Mouse (Mus musculus) olfactory bulb, adult 2 months (tissue): ENCODE results near the gene Rufy3. TPM values are rescaled to one million over a fixed set of nuclear protein-coding genes. Genes with fewer than 3 reads are reported as not detected.

ENCODE experiments used
- H3K27ac ChIP-seq: fragments of 200-500 bp; 2 replicates; pipeline ENCODE4 v1.5.1; 2012; ENCODE audit warnings: low read depth, low read length; ENCODE audit not compliant: insufficient read depth
- H3K4me1 ChIP-seq: fragments of 200-500 bp; 2 replicates; pipeline ENCODE4 v1.6.1; 2012; ENCODE audit warnings: low read length; ENCODE audit not compliant: control insufficient read depth, insufficient read depth
- H3K4me3 ChIP-seq: fragments of 200-500 bp; 2 replicates; pipeline ENCODE4 v1.5.1; 2012; ENCODE audit warnings: mild to moderate bottlenecking, low read depth, low read length, moderate library complexity; ENCODE audit not compliant: insufficient read depth
- CTCF ChIP-seq: fragments of 200-500 bp; IDR thresholded peaks from 2 replicates; pipeline ENCODE4 v1.5.1; 2012; ENCODE audit warnings: low read depth, mild to moderate bottlenecking, low read length, moderate library complexity; ENCODE audit not compliant: insufficient read depth
- POLR2A ChIP-seq: fragments of 200-500 bp; IDR thresholded peaks from 2 replicates; pipeline ENCODE4 v1.6.1; 2012; ENCODE audit warnings: mild to moderate bottlenecking, low read depth, low read length, moderate library complexity; ENCODE audit not compliant: insufficient read depth
- WGBS: fragments of 180-500 bp; shearing (Covaris S2); methylation state at CpG from one replicate; pipeline ENCODE4 v1.1.7; 2018; 5-methylcytosine and 5-hydroxymethylcytosine counted together
- polyA plus RNA-seq: library from polyadenylated mRNA; stranded (reverse); fragments of >200 nt; gene quantifications from 2 replicates; pipeline ENCODE4 v1.2.4, GENCODE M21; 2012; ENCODE audit warnings: low replicate concordance; ENCODE audit not compliant: missing spikeins, insufficient read depth, insufficient read length

Rufy3 gene
- polyA plus RNA-seq, 1 experiment = 110 TPM

DNA sequence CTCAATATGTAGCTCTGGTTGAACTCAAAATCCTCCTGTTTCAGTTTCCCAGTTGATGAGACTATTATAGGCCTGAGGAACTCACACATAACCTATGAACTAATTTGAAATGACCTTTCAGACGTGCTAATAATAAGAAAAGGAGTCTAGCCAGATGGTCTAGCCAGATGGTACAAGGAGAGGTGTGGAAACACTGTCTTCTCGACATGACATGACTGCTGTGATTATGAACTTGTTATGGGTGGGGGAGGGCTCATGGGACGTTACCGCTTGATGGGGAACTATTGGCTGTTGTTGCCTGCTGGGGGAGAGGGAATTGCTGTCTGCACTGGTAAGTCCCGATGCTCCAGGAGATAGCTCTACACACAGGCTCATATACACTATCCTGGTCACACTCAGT is 132.5 kb downstream of the Rufy3 start:
- Histone ChIP-seq H3K4me1 (no peaks in the 10 kb centered on the region), H3K27ac (no peak overlapping the region), H3K4me3 (no peak overlapping the region)
- TF ChIP-seq POLR2A (no peak), CTCF (no peak)
- WGBS = 78% methylated on average over 5 of the region's 5 CpGs

- Histone ChIP-seq H3K27ac (no peak overlapping the region), H3K4me3 (no peak overlapping the region), H3K4me1 (no peaks in the 10 kb centered on the region)
- WGBS = 55% methylated on average over 4 of the region's 4 CpGs
- TF ChIP-seq POLR2A (no peak), CTCF (no peak)
Observed at GRCm38 (mm10) chr5:88699251-88699913, 134.5 kb downstream of the Rufy3 start.

Other genes with a start within 250 kb of the Rufy3 start
- gene Prol1, start 247.7 kb upstream of the Rufy3 start, polyA plus RNA-seq = not detected in 2 replicates
- not detected in 2 replicates for gene Amtn, start 188.9 kb upstream of the Rufy3 start, polyA plus RNA-seq
- not detected in 2 replicates for gene Ambn, start 109.0 kb upstream of the Rufy3 start, polyA plus RNA-seq
- gene Enam, start 77.1 kb upstream of the Rufy3 start, polyA plus RNA-seq = not detected in 2 replicates
- not detected in 2 replicates for gene Jchain, start 37.1 kb upstream of the Rufy3 start, polyA plus RNA-seq
- not detected in 2 replicates for gene Utp3, start 10.6 kb upstream of the Rufy3 start, polyA plus RNA-seq
- gene Grsf1, start 111.1 kb downstream of the Rufy3 start, polyA plus RNA-seq = not detected in 2 replicates
- not detected in 2 replicates for gene Mob1b, start 155.8 kb downstream of the Rufy3 start, polyA plus RNA-seq
- 165 TPM in 1 of 2 replicates, not detected in the other for gene Dck, start 200.0 kb downstream of the Rufy3 start, polyA plus RNA-seq